Mouse (Mus musculus) T-cell, adult 66 days (primary cell): ENCODE results near the gene Sort1. TPM values are rescaled to one million over a fixed set of nuclear protein-coding genes. Genes with fewer than 3 reads are reported as not detected.

Experiments
- total RNA-seq, 2 experiments: library from RNA; stranded (reverse); gene quantifications; 3 replicates in 1 of 2; 4 replicates in 1 of 2; pipeline ENCODE4 v1.2.4; 2023

Sort1 gene
- total RNA-seq: 1 to 10 TPM in 1 of 2 experiments, under 1 TPM in 1; 0.68 to 1.1 TPM

DNA sequence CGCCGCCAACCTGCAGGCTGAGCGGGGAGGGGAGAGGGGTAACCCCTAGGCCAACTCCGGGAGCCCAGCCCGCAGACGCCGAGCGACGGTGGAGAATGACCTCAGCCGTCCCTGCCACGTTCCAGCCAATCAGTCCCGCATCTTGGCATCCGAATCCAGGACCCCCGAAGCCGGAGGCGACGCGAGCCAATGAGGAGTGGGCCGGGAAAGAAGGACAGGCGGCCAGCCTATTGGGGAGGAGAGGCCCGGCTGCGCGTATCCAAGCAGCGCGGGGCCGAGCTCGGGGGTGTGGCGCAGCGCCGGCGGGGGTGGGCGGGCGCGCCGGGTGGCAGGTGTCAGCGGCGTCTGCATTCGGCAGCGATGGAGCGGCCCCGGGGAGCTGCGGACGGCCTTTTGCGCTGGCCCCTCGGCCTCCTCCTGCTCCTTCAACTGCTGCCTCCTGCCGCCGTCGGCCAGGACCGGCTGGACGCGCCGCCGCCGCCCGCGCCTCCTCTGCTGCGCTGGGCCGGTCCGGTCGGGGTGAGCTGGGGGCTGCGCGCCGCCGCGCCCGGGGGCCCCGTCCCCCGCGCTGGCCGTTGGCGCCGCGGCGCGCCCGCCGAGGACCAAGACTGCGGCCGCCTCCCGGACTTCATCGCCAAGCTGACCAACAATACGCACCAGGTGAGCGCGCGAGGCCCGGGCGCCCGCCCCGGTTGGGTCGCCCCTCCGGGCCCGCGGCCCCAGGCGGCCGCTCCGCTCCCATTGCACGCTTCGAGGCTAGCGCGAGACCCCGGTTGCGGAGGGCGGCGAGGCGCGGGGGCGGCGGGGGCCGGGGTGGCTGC is at the start of gene Sort1:
Gene Sort1, plus strand, starts transcription at position 302 of the 821 bp plus-strand sequence.

DNA sequence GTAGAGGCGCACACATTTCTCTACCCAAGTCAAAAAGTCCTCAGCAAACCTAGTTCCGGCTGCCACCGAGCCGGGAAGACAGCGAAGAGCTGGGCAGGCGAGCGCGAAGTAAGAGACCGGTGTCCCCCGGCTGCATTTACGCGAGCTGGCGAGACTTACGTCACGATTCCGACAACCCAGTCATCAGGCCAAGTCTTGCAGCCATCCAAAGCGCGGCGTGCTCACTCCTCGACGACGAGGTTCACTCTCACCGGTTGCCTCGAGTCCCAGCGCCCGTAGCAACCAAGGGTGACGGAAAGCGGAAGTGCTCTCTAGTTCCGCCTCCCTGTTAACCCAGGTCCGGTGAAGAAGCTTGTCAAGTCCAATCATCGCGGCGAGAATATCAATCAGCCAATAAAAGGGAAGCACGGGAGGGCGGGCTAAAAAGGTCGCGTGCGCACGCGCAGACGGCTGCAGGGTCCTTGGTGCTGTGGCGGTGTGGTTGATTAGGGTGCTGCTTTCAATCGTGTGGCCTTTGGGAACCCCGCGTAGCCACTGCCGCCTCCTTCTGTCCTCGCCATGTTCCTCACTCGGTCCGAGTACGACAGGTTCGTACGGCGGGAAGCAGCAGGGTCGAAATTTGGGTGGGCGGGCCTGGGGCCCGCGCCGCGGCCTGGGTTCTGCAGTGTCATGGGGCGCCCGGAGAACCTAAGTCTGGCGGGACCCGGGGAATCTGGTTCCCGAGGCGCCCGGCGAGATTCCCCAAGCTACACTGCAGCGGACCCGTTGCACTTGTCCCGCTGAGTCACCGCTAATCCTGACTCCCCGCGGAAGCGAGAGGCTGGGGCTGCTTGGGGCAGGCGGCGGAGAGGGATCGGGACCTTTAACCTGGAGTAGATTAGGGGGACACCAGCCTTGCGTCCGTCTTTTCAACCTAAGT is 26.9 kb upstream of the Sort1 start, which contains the start of gene Psma5:
Gene Psma5, plus strand, starts transcription at position 208 of the 919 bp plus-strand sequence.

DNA sequence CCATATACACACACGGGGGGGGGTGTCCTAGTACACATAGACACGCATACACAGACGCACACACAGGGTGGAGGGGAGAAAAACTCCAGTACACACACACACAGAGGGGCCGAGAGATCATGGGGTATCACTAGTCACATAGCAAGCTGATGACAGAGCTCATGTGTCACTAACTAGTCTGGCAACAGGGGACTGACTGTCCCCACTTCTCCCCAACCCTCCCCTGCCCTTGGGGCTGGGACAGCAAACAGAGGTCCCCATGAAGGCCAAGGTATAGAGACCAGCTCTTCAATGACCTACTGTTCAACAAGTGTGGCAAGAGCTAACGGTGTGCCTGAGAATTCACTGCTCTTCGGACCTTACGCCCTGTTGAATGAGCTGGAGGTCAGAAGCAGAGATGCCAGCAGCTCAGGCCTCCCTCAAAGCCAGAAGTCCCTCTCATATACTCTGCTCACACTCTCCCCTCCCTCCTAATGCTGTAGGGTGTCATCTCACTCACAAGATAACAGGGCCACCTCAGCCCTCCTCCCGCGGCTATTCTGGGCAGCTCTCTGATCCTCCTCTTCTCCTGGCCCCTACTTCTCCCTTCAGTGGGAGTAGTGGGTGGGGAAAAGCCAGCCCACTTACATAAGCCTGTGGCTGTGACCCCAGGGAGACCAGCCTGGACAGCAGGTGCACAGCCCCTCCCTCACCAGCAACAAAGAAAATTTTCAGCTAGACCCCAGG is 80.6 kb downstream of the Sort1 start, which contains the start of gene Mybphl:
Gene Mybphl, plus strand, starts transcription at position 642 of the 726 bp plus-strand sequence.

DNA sequence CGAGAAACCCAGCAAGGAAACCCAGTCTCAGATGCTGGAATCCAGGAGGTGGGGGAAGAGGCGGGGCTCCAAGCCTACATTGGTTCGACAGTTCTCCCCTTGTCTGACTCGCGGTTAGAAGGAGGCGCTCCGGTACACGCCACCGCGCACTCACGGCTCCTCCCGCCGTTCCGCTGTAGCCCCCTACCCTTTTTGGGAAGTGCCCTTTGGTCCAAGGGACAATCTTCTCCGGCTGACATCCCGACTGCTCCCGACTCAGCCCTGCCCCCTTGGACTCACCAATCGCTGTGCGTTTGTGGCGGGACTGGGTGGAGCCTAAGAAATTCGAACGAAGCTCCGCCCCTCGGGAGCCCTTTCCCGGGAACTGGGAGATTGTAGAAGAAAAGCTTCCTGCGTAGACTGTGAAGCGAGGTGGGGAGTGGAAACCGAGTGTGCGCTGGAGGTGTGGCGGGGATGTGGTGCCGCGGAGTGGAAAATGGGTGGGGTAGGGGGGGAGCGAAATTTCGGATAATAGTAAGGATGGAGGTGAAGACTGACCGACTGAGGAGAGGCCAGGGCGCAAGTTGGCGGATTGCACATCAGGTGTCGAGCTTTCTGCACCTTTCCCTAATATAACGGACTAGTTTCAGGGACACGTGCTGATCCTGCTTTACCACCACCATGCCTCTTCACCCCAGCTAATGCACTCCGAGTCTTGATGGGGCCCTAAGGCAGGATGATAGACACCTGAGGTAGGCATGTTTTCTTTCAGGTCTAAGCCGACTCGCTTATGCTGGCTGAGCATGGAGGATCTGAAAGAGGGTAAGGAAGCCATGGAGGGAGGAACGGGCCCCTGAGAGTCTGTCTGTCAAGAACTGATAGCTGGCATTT is 99.8 kb downstream of the Sort1 start, which contains the start of gene Psrc1:
Gene Psrc1, plus strand, starts transcription at position 355 of the 870 bp plus-strand sequence.

Other genes with a start within 250 kb of the Sort1 start
- 1 to 10 TPM; 2.3 to 2.4 TPM for gene Gstm4, start 239.2 kb upstream of the Sort1 start, total RNA-seq
- 10 to 100 TPM; 35.9 TPM for gene Ampd2, start 197.4 kb upstream of the Sort1 start, total RNA-seq
- gene Gnat2, start 191.3 kb upstream of the Sort1 start, total RNA-seq: not detected
- gene Gnai3, start 137.9 kb upstream of the Sort1 start, total RNA-seq: 10 to 100 TPM; 86.8 to 86.9 TPM
- gene Gpr61, start 129.2 kb upstream of the Sort1 start, total RNA-seq: not detected
- gene Amigo1, start 97.7 kb upstream of the Sort1 start, total RNA-seq: 1 to 10 TPM; 3.1 to 3.5 TPM
- 10 to 100 TPM; 32.9 to 35.3 TPM for gene Cyb561d1, start 82.9 kb upstream of the Sort1 start, total RNA-seq
- gene Atxn7l2, start 73.1 kb upstream of the Sort1 start, total RNA-seq: 10 to 100 TPM; 30.2 to 37.6 TPM
- not detected for gene Sypl2, start 57.4 kb upstream of the Sort1 start, total RNA-seq
- 10 to 100 TPM; 42.1 to 49.7 TPM for gene Psma5, start 27.2 kb upstream of the Sort1 start, total RNA-seq
- gene Mybphl, start 80.8 kb downstream of the Sort1 start, total RNA-seq: not detected
- gene Psrc1, start 99.8 kb downstream of the Sort1 start, total RNA-seq: under 1 TPM; 0.82 to 0.89 TPM
- gene Celsr2, start 131.5 kb downstream of the Sort1 start, total RNA-seq: 10 to 100 TPM in 1 of 2 experiments, 1 to 10 TPM in 1; 9.2 to 12.4 TPM
- gene Sars, start 161.1 kb downstream of the Sort1 start, total RNA-seq: 100 to 1,000 TPM; 158 to 162 TPM